ENCODE assay signal across 14 mouse cellular contexts in the genomic region with DNA sequence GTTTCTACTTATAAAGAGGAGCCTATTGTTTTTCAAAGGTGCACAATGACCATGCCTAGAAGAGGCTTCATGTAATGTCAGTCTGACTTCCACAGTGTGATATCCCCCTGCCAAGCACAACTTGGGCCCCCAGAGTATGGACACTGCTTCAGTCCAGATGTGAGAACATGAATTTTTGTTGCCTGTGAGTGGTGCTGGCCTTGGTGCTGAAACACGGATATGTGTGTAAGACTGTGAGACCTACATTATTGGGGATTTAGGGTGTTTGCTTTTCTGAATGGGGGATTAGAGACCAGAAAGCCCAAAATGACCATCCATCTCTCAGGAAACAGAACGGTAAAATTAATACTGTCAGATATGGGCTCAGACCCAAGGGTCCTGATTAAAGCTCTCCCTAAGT. TPM values are rescaled to one million over a fixed set of nuclear protein-coding genes. Genes with fewer than 3 reads are reported as not detected.
DNase-seq lines count a peak whose midpoint lies in the region; ATAC-seq and TF ChIP-seq lines count a peak whose summit lies in the region.
"Had no signal": no experiment of that assay in that cellular context is flagged by ENCODE, and none has a peak within 500 bp of the region (broad histone marks: within the 10 kb centered on the region; RNA-seq: fewer than 3 reads in every experiment).

No protein-coding gene starts in this region.

- H3K4me1 ChIP-seq in heart, embryonic 10.5 days = no peaks in the 10 kb centered on the region
- H3K4me1 ChIP-seq in midbrain, embryonic 11.5 days (ENCODE audit: control insufficient read depth, insufficient read depth, low read length) = no peaks in the 10 kb centered on the region
- no peaks in the 10 kb centered on the region for H3K4me1 ChIP-seq in midbrain, embryonic 15.5 days
- H3K4me1 ChIP-seq in limb, embryonic 14.5 days (ENCODE audit: control insufficient read depth, insufficient read depth, low read length) = no peaks in the 10 kb centered on the region
- H3K4me1 ChIP-seq: embryonic facial prominence, embryonic 15.5 days; limb, embryonic 15.5 days had no signal

- 47% methylated on average over 2 of the region's 2 CpGs for WGBS in heart, embryonic 10.5 days
- WGBS in midbrain, embryonic 11.5 days = 51% methylated on average over 2 of the region's 2 CpGs
- WGBS in midbrain, embryonic 15.5 days = 39% methylated on average over 2 of the region's 2 CpGs
- whole genome bisulfite sequencing in limb, embryonic 14.5 days = 63% methylated on average over 2 of the region's 2 CpGs

- H3K9ac ChIP-seq in midbrain, embryonic 11.5 days (ENCODE audit: low read length) = no peak overlapping the region
- no peak overlapping the region for H3K9ac ChIP-seq in midbrain, embryonic 15.5 days
- H3K9ac ChIP-seq in limb, embryonic 14.5 days (ENCODE audit: low read depth, low read length, severe bottlenecking) = no peak overlapping the region
- H3K9ac ChIP-seq: embryonic facial prominence, embryonic 15.5 days; limb, embryonic 15.5 days had no signal

- intact Hi-C loops in heart, postnatal 14 days (cut with DNase I) = no loop called here

- peak; percentile 12 to 33 for DNase-seq in heart, postnatal 14 days
- DNase-seq in heart, embryonic 10.5 days (ENCODE audit: low spot score) = no peak
- peak; percentile 84 for DNase-seq in midbrain, embryonic 11.5 days (ENCODE audit: low spot score, missing footprints)
- DNase-seq in adipocyte (ENCODE audit: low spot score) = peak; percentile 5
- DNase-seq in limb, embryonic 14.5 days (ENCODE audit: low spot score) = peak; percentile 67
- no peak for DNase-seq in thymus, postnatal 36 days
- DNase-seq in cerebellum, postnatal 25 days = no peak
- DNase-seq: gastrocnemius, postnatal 10 days; heart, postnatal 36 days; right cerebral cortex, postnatal 4 days had no signal

- no peaks in the 10 kb centered on the region for H3K9me3 ChIP-seq in heart, embryonic 10.5 days
- H3K9me3 ChIP-seq in midbrain, embryonic 11.5 days (ENCODE audit: control insufficient read depth, low read length) = no peaks in the 10 kb centered on the region
- H3K9me3 ChIP-seq in midbrain, embryonic 15.5 days = no peaks in the 10 kb centered on the region
- H3K9me3 ChIP-seq in limb, embryonic 14.5 days (ENCODE audit: control insufficient read depth, low read length) = no peaks in the 10 kb centered on the region
- H3K9me3 ChIP-seq: embryonic facial prominence, embryonic 15.5 days; limb, embryonic 15.5 days had no signal

- H3K4me2 ChIP-seq in midbrain, embryonic 11.5 days = no peak overlapping the region
- H3K4me2 ChIP-seq in midbrain, embryonic 15.5 days = no peak overlapping the region
- H3K4me2 ChIP-seq in limb, embryonic 14.5 days (replicated peaks; ENCODE audit: low read depth, low read length, severe bottlenecking) = no peak overlapping the region
- H3K4me2 ChIP-seq: embryonic facial prominence, embryonic 15.5 days; limb, embryonic 15.5 days had no signal

- H3K4me3 ChIP-seq in heart, embryonic 10.5 days = no peak overlapping the region
- H3K4me3 ChIP-seq in midbrain, embryonic 11.5 days (ENCODE audit: low read depth, low read length) = no peak overlapping the region
- no peak overlapping the region for H3K4me3 ChIP-seq in midbrain, embryonic 15.5 days
- no peak overlapping the region for H3K4me3 ChIP-seq in limb, embryonic 14.5 days (replicated peaks; ENCODE audit: low read length)
- H3K4me3 ChIP-seq: embryonic facial prominence, embryonic 15.5 days; limb, embryonic 15.5 days had no signal

- ATAC-seq in midbrain, embryonic 11.5 days (ENCODE audit: low FRiP score) = no peak
- no peak for ATAC-seq in midbrain, embryonic 15.5 days (replicated peaks)
- no peak for ATAC-seq in limb, embryonic 14.5 days (ENCODE audit: low FRiP score, low read depth)

- TF ChIP-seq POLR2A in limb, embryonic 14.5 days (IDR thresholded peaks at IDR 0.05; ENCODE audit: borderline replicate concordance, extremely low read depth, insufficient read depth, insufficient read length) = no peak

- no peak overlapping the region for H3K27ac ChIP-seq in heart, embryonic 10.5 days
- H3K27ac ChIP-seq in midbrain, embryonic 11.5 days (ENCODE audit: low read depth, low read length) = no peak overlapping the region
- no peak overlapping the region for H3K27ac ChIP-seq in midbrain, embryonic 15.5 days
- H3K27ac ChIP-seq in limb, embryonic 14.5 days (replicated peaks; ENCODE audit: low read depth, low read length) = no peak overlapping the region
- H3K27ac ChIP-seq: embryonic facial prominence, embryonic 15.5 days; limb, embryonic 15.5 days had no signal

- H3K36me3 ChIP-seq in heart, embryonic 10.5 days = no peaks in the 10 kb centered on the region
- no peaks in the 10 kb centered on the region for H3K36me3 ChIP-seq in midbrain, embryonic 11.5 days (ENCODE audit: control insufficient read depth, insufficient read depth, low read length)
- H3K36me3 ChIP-seq in midbrain, embryonic 15.5 days (replicated peaks) = no peaks in the 10 kb centered on the region
- H3K36me3 ChIP-seq in limb, embryonic 14.5 days (ENCODE audit: control insufficient read depth, insufficient read depth, low read length) = no peaks in the 10 kb centered on the region
- H3K36me3 ChIP-seq: embryonic facial prominence, embryonic 15.5 days; limb, embryonic 15.5 days had no signal

- peaks cover 17% of the 10 kb centered on the region for H3K27me3 ChIP-seq in heart, embryonic 10.5 days (ENCODE audit: insufficient read depth, poor library complexity, severe bottlenecking)
- no peaks in the 10 kb centered on the region for H3K27me3 ChIP-seq in midbrain, embryonic 11.5 days (ENCODE audit: control insufficient read depth, insufficient read depth, low read length)
- no peaks in the 10 kb centered on the region for H3K27me3 ChIP-seq in midbrain, embryonic 15.5 days (replicated peaks)
- H3K27me3 ChIP-seq in limb, embryonic 14.5 days (ENCODE audit: control insufficient read depth, insufficient read depth, low read length) = no peaks in the 10 kb centered on the region

RNA-seq across cellular contexts. Expression of gene B3gat1, which starts 6.1 kb away (rescaled TPM):
- total RNA-seq in heart, postnatal 14 days (2021) = not detected
- not detected in 2 replicates for polyA plus RNA-seq in heart, embryonic 10.5 days (2016; fragmentation: Nextera tagmentation; extraction: Ambion mirVana)
- polyA plus RNA-seq in midbrain, embryonic 11.5 days (2014; fragmentation: Nextera tagmentation; extraction: Ambion mirVana) = 4.7 and 5.7 TPM in 2 replicates
- 44.6 and 45.7 TPM in 2 replicates for polyA plus RNA-seq in midbrain, embryonic 15.5 days (2015; fragmentation: Nextera tagmentation; extraction: Ambion mirVana)
- 2.4 and 3.0 TPM in 2 replicates for polyA plus RNA-seq in limb, embryonic 14.5 days (2012; rRNA removed)
- polyA plus RNA-seq in limb, embryonic 14.5 days (2014; fragmentation: Nextera tagmentation; extraction: Ambion mirVana) = 0.23 and 0.28 TPM in 2 replicates
- total RNA-seq: heart, postnatal 36 days had no signal
- polyA plus RNA-seq: thymus, postnatal 0 days had no signal

Comparison
In these comparisons a context has a peak if more than half of its experiments do, and no peak if none do; other contexts are left out.
1. DNase-seq: peak in heart, postnatal 14 days (2 of 2), midbrain, embryonic 11.5 days (single experiment), adipocyte (single experiment) and limb, embryonic 14.5 days (single experiment); none in heart, embryonic 10.5 days (single experiment), thymus, postnatal 36 days (0 of 2) and cerebellum, postnatal 25 days (0 of 2).